Mouse (Mus musculus): ENCODE data around the gene Brsk1.

Brsk1 gene

GRCm38 (mm10) chr7:4670655-4671255 lies 19.6 kb upstream of the Brsk1 start:
- no peak for DNase-seq

GRCm38 (mm10) chr7:4671956-4672355 lies 18.4 kb upstream of the Brsk1 start:
- no peak for DNase-seq

- no peak for DNase-seq
Measured at GRCm38 (mm10) chr7:4674114-4674731, 16.2 kb upstream of the Brsk1 start.

GRCm38 (mm10) chr7:4675200-4675599 lies 15.2 kb upstream of the Brsk1 start:
- DNase-seq, result no peak

GRCm38 (mm10) chr7:4683307-4683706 lies 7.1 kb upstream of the Brsk1 start:
- no peak for DNase-seq

GRCm38 (mm10) chr7:4684203-4684602 lies 6.2 kb upstream of the Brsk1 start:
- DNase-seq, result peak; percentile 20 to 24

GRCm38 (mm10) chr7:4684632-4685417 lies 5.6 kb upstream of the Brsk1 start, which contains the start of gene Hspbp1:
Gene Hspbp1 (minus strand): TSS chr7:4685068.
- peak; percentile 86 to 88 for DNase-seq

GRCm38 (mm10) chr7:4690951-4691653 lies 698 bp downstream of the Brsk1 start:
- DNase-seq, result peak; percentile 46 to 53

- DNase-seq, result no peak
Measured at GRCm38 (mm10) chr7:4693004-4693403, 2.6 kb downstream of the Brsk1 start.

- DNase-seq, result no peak
Measured at GRCm38 (mm10) chr7:4702334-4702733, 11.9 kb downstream of the Brsk1 start.

- no peak for DNase-seq
Measured at GRCm38 (mm10) chr7:4703195-4703594, 12.8 kb downstream of the Brsk1 start.

- DNase-seq, result peak; percentile 42 to 81
Measured at GRCm38 (mm10) chr7:4705098-4705497, 14.7 kb downstream of the Brsk1 start.

- no peak for DNase-seq
Measured at GRCm38 (mm10) chr7:4712594-4712993, 22.2 kb downstream of the Brsk1 start.

GRCm38 (mm10) chr7:4716955-4717354 lies 26.6 kb downstream of the Brsk1 start:
- DNase-seq, result no peak

- DNase-seq, result no peak
Measured at GRCm38 (mm10) chr7:4719276-4719675, 28.9 kb downstream of the Brsk1 start.

GRCm38 (mm10) chr7:4723508-4723907 lies 33.1 kb downstream of the Brsk1 start:
- peak; percentile 63 to 68 for DNase-seq

- no peak for DNase-seq
Measured at GRCm38 (mm10) chr7:4724359-4724758, 34.0 kb downstream of the Brsk1 start.

- DNase-seq, result no peak
Measured at GRCm38 (mm10) chr7:4725169-4725568, 34.8 kb downstream of the Brsk1 start, which contains the start of gene Tmem150b. Gene Tmem150b (minus strand): TSS chr7:4725249.

GRCm38 (mm10) chr7:4731090-4731489 lies 40.7 kb downstream of the Brsk1 start:
- DNase-seq, result no peak

- no peak for DNase-seq
Measured at GRCm38 (mm10) chr7:4732968-4733392, 42.6 kb downstream of the Brsk1 start.

- peak in 1 of 2 experiments; percentile 23 for DNase-seq
Measured at GRCm38 (mm10) chr7:4739041-4739543, 48.7 kb downstream of the Brsk1 start.

GRCm38 (mm10) chr7:4739544-4740275 lies 49.3 kb downstream of the Brsk1 start, which contains the start of gene Kmt5c:
Gene Kmt5c (plus strand): TSS chr7:4740115.
- peak; percentile 98 for DNase-seq

All from cerebellum, postnatal 14 days (tissue).